Mouse (Mus musculus) kidney, adult 2 months (tissue): ENCODE measurements around the gene Myh14. TPM values are rescaled to one million over a fixed set of nuclear protein-coding genes. Genes with fewer than 3 reads are reported as not detected.
A peak's percentile ranks its signal among the peaks of the same experiment; 100 is the strongest.

Experiments used
- DNase-seq: peaks from one replicate; pipeline ENCODE4 v3.0.0; 2021
- H3K27ac ChIP-seq: fragments of 200-500 bp; 2 replicates; pipeline ENCODE4 v1.5.1; 2012; ENCODE audit warnings: low read depth, low read length, control low read depth, inconsistent platforms; ENCODE audit not compliant: insufficient read depth
- H3K27me3 ChIP-seq: fragments of 200-500 bp; replicated peaks from 2 replicates; pipeline ENCODE4 v1.6.1; 2012; ENCODE audit warnings: mild to moderate bottlenecking, moderate library complexity, low read length, inconsistent platforms; ENCODE audit not compliant: control insufficient read depth, insufficient read depth
- H3K36me3 ChIP-seq: fragments of 200-500 bp; 2 replicates; pipeline ENCODE4 v1.6.1; 2012; ENCODE audit warnings: mild to moderate bottlenecking, moderate library complexity, low read length, inconsistent platforms; ENCODE audit not compliant: control insufficient read depth, insufficient read depth
- H3K4me1 ChIP-seq: fragments of 200-500 bp; 2 replicates; pipeline ENCODE4 v1.6.1; 2011; ENCODE audit warnings: low read length; ENCODE audit not compliant: control insufficient read depth, insufficient read depth
- H3K4me3 ChIP-seq: fragments of 200-500 bp; 2 replicates; pipeline ENCODE4 v1.5.1; 2011; ENCODE audit warnings: mild to moderate bottlenecking, low read depth, low read length, control low read depth; ENCODE audit not compliant: insufficient read depth
- CTCF ChIP-seq: fragments of 200-500 bp; conservative IDR thresholded peaks from 2 replicates; pipeline ENCODE4 v1.5.1; 2011; ENCODE audit warnings: low read depth, mild to moderate bottlenecking, control low read depth, low read length, moderate library complexity, mixed read lengths; ENCODE audit not compliant: insufficient read depth, insufficient read length
- POLR2A ChIP-seq: fragments of 200-500 bp; IDR thresholded peaks from one replicate; pipeline ENCODE4 v1.6.1; 2011; ENCODE audit warnings: low read depth, low read length, control low read depth
- WGBS: fragments of 180-500 bp; shearing (Covaris S2); methylation state at CpG from one replicate; pipeline ENCODE4 v1.1.7; 2018; 5-methylcytosine and 5-hydroxymethylcytosine counted together
- polyA plus RNA-seq: library from polyadenylated mRNA; depleted of rRNA; stranded (reverse); fragments of >200 nt; gene quantifications from 2 replicates; pipeline ENCODE4 v1.2.3, GENCODE M21; 2012

The Myh14 gene
- polyA plus RNA-seq, 1 experiment = 12.4 TPM

DNA sequence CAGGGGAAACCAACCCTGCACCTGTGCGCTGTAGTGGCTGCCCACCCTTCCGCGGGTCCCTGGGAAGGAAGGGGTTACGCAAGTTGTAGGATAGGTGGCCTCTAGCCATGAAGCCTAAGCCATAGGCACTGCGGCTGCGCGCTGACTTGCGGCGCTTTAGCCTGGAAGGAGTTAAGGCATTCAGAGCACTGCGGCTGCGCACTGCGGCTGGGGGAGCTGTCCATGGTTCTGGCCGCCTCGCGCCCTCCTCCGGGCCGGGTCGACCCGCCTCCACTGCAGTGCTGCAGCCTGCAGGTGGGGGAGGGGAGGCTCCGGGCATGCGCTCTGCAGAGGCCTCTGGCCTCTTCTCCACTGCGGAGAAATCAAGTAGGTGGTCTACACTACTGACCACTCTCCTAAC lies 76.9 kb downstream of the Myh14 start:
- peaks cover 7% of the 10 kb centered on the region; the same call in 1 of the 2 replicates for H3K4me1 ChIP-seq
- WGBS = 2% methylated on average over 22 of the region's 22 CpGs
- H3K36me3 ChIP-seq = no peaks in the 10 kb centered on the region
- no peak overlapping the region for H3K4me3 ChIP-seq
- H3K27ac ChIP-seq = no peak overlapping the region
- no peaks in the 10 kb centered on the region for H3K27me3 ChIP-seq
- TF ChIP-seq POLR2A = no peak
- no peak for TF ChIP-seq CTCF
- peak; percentile 81 for DNase-seq

DNA sequence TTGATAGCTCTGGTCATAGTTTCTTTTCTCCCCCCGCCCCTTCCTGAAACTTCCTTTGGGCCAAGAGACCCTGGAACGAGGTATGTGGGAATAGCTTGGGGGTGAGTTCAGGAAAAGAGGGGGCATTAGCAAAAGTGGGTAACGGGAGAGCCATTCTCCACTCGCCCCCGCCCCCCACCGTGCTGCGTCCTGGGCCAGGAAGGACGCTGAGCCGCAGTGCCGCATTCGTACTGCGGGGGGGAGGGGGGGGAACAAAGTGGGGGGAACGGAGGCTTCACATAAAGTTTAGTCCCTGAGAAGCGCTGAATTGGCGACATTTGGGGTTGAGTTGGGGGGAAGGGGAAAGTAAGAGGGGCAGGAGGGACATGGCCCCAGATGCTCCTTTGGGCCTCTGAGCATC lies 77.6 kb downstream of the Myh14 start:
- 8% methylated on average over 15 of the region's 15 CpGs for WGBS

GRCm38 (mm10) chr7:44591348-44592116 lies 79.1 kb downstream of the Myh14 start:
- Histone ChIP-seq H3K27ac (no peak overlapping the region), H3K36me3 (no peaks in the 10 kb centered on the region), H3K4me3 (peak overlapping the region; percentile 62), H3K27me3 (no peaks in the 10 kb centered on the region), H3K4me1 (peaks cover 7% of the 10 kb centered on the region; the same call in 1 of the 2 replicates)
- WGBS = 1% methylated on average over 60 of the region's 60 CpGs
- DNase-seq = peak; percentile 29
- no peak for TF ChIP-seq CTCF
- TF ChIP-seq POLR2A = no peak

More for the DNA sequence above, 77.6 kb downstream of the Myh14 start:
- H3K27me3 ChIP-seq = no peaks in the 10 kb centered on the region
- TF ChIP-seq CTCF = no peak
- TF ChIP-seq POLR2A = no peak
- peaks cover 7% of the 10 kb centered on the region; the same call in 1 of the 2 replicates for H3K4me1 ChIP-seq
- H3K4me3 ChIP-seq = no peak overlapping the region
- H3K36me3 ChIP-seq = no peaks in the 10 kb centered on the region
- DNase-seq = no peak
- no peak overlapping the region for H3K27ac ChIP-seq

DNA sequence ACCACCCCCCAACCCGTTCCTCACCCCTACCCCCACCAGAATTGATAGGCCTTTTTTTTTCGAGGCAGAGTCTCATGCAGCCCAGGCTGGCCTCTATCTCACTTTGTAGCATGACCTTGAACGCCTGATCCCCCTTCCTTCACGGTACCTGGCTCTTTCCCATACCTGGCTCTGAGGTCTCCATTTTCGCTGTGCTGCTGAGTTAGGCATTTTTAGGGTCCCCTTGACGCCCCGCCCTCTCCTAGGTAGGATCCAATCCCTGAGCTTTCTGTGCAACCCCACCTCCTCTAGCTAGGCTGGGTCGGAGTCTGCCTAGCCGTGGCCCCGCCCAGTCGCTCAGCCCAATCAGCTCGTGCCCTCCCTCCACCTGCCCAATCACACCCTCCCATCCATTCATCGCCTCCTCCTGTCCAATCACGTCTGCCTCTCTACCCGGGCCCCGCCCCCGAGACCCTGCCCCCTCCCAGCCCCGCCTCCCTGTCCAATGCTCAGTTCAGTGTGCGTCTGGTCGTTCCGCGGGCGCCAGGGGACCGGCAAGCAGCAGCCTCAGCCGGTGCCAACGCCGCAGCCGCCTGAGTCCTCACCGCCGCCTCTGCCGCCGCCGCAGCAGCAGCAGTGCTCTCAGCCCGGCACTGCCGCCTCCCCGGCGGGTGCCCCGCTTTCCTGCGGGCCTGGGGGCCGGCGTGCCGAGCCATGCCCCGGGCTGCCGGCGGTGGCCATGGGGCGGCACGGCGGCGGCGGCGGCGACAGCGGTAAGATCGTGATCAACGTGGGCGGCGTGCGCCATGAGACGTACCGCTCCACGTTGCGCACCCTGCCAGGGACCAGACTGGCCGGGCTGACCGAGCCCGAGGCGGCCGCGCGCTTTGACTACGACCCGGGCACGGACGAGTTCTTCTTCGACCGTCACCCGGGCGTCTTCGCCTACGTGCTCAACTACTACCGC lies 80.0 kb downstream of the Myh14 start, which contains the start of gene Kcnc3:
TSS of gene Kcnc3 (plus strand) at position 263 of the 946 bp plus-strand sequence.
- TF ChIP-seq POLR2A = no peak
- WGBS = under 1% methylated on average over 80 of the region's 80 CpGs
- Histone ChIP-seq H3K27ac (peak within 1 kb of the TSS; percentile 67; the same call in 1 of the 2 replicates), H3K4me3 (peak within 1 kb of the TSS; percentile 62), H3K4me1 (peaks cover 7% of the 10 kb centered on the region; the same call in 1 of the 2 replicates), H3K27me3 (no peaks in the 10 kb centered on the region), H3K36me3 (no peaks in the 10 kb centered on the region)
- DNase-seq = peak; percentile 98

- Histone ChIP-seq H3K27ac (no peak overlapping the region), H3K4me1 (peaks cover 7% of the 10 kb centered on the region; the same call in 1 of the 2 replicates), H3K4me3 (peak overlapping the region; percentile 55), H3K36me3 (no peaks in the 10 kb centered on the region), H3K27me3 (no peaks in the 10 kb centered on the region)
- TF ChIP-seq POLR2A = no peak
- TF ChIP-seq CTCF = no peak
- 9% methylated on average over 13 of the region's 13 CpGs for WGBS
- peak; percentile 63 for DNase-seq
Measured at GRCm38 (mm10) chr7:44589946-44590345, 80.7 kb downstream of the Myh14 start.

GRCm38 (mm10) chr7:44589149-44589548 lies 81.5 kb downstream of the Myh14 start:
- no peaks in the 10 kb centered on the region for H3K36me3 ChIP-seq
- peaks cover 7% of the 10 kb centered on the region; the same call in 1 of the 2 replicates for H3K4me1 ChIP-seq
- no peaks in the 10 kb centered on the region for H3K27me3 ChIP-seq
- DNase-seq = peak; percentile 95
- H3K4me3 ChIP-seq = peak overlapping the region; percentile 49
- TF ChIP-seq POLR2A = no peak
- no peak for TF ChIP-seq CTCF
- no peak overlapping the region for H3K27ac ChIP-seq
- under 1% methylated on average over 33 of the region's 33 CpGs for WGBS
